Comparison of ENCODE assay signal across 8 mouse cellular contexts in genomic region chr10:119065974-119066373, GRCm38 (mm10).
DNase-seq lines count a peak whose midpoint lies in the region; ATAC-seq and TF ChIP-seq lines count a peak whose summit lies in the region.

No protein-coding gene starts in this region.

- H3K27ac ChIP-seq in forebrain, embryonic 16.5 days (ENCODE audit: low read length): no peak overlapping the region
- no peak overlapping the region for H3K27ac ChIP-seq in kidney, adult 2 months (ENCODE audit: insufficient read depth, low read depth, low read length)
- H3K27ac ChIP-seq in liver, postnatal 0 days (ENCODE audit: low read depth): 0 out of 2 replicates have a peak overlapping the region, but pooled peaks have one; percentile 30

- H3K36me3 ChIP-seq in forebrain, embryonic 16.5 days (ENCODE audit: control insufficient read depth, insufficient read depth): no peaks in the 10 kb centered on the region
- no peaks in the 10 kb centered on the region for H3K36me3 ChIP-seq in kidney, adult 2 months (ENCODE audit: control insufficient read depth, insufficient read depth, low read length)
- no peaks in the 10 kb centered on the region for H3K36me3 ChIP-seq in liver, postnatal 0 days (replicated peaks; ENCODE audit: insufficient read depth, low read length)

- peak; percentile 49 for DNase-seq in ovary, postnatal 36 days (ENCODE audit: low spot score)
- no peak for DNase-seq in ovary, postnatal 14 days (ENCODE audit: low spot score)
- peak; percentile 92 for DNase-seq in brain, adult 2 months (ENCODE audit: low read depth, low spot score)
- DNase-seq in kidney, adult 2 months: peak; percentile 62
- peak; percentile 84 for DNase-seq in liver, postnatal 0 days
- DNase-seq in retina, adult 2 months (ENCODE audit: low read depth, low spot score): peak; percentile 78
- DNase-seq in thymus, postnatal 4 days: peak; percentile 83

- 20% methylated on average over 8 of the region's 8 CpGs for WGBS in forebrain, embryonic 16.5 days
- WGBS in kidney, adult 2 months: 13% methylated on average over 8 of the region's 8 CpGs
- WGBS in liver, postnatal 0 days (ENCODE audit: insufficient replicate concordance): 23% methylated on average over 8 of the region's 8 CpGs

- no peaks in the 10 kb centered on the region for H3K9me3 ChIP-seq in forebrain, embryonic 16.5 days (ENCODE audit: control insufficient read depth, low read length)
- no peaks in the 10 kb centered on the region for H3K9me3 ChIP-seq in liver, postnatal 0 days (ENCODE audit: low read length)

- TF ChIP-seq EP300 in liver, postnatal 0 days (IDR thresholded peaks at IDR 0.05; ENCODE audit: low read depth): no peak

- no peak overlapping the region for H3K4me3 ChIP-seq in forebrain, embryonic 16.5 days (replicated peaks; ENCODE audit: low read length)
- H3K4me3 ChIP-seq in kidney, adult 2 months (ENCODE audit: insufficient read depth, low read depth, low read length): no peak overlapping the region
- H3K4me3 ChIP-seq in liver, postnatal 0 days (ENCODE audit: low read depth, low read length): no peak overlapping the region

- no peak overlapping the region for H3K9ac ChIP-seq in forebrain, embryonic 16.5 days (replicated peaks; ENCODE audit: low read depth, low read length)
- no peak overlapping the region for H3K9ac ChIP-seq in liver, postnatal 0 days (replicated peaks)

- no peaks in the 10 kb centered on the region for H3K27me3 ChIP-seq in forebrain, embryonic 16.5 days (replicated peaks; ENCODE audit: control insufficient read depth, insufficient read depth, low read length)
- no peaks in the 10 kb centered on the region for H3K27me3 ChIP-seq in kidney, adult 2 months (replicated peaks; ENCODE audit: control insufficient read depth, insufficient read depth, low read length)
- H3K27me3 ChIP-seq in liver, postnatal 0 days (ENCODE audit: insufficient read depth, low read length): no peaks in the 10 kb centered on the region

- peak; percentile 70; the same call in 1 of the 2 replicates for ATAC-seq in forebrain, embryonic 16.5 days
- peak; percentile 66 for ATAC-seq in liver, postnatal 0 days

- H3K4me1 ChIP-seq in forebrain, embryonic 16.5 days (replicated peaks; ENCODE audit: control insufficient read depth, insufficient read depth, low read length): peaks cover 7% of the 10 kb centered on the region
- H3K4me1 ChIP-seq in kidney, adult 2 months (ENCODE audit: control insufficient read depth, insufficient read depth, low read length): no peaks in the 10 kb centered on the region
- H3K4me1 ChIP-seq in liver, postnatal 0 days (ENCODE audit: insufficient read depth): peaks cover 6% of the 10 kb centered on the region

- peak; percentile 75 for TF ChIP-seq CTCF in kidney, adult 2 months (conservative IDR thresholded peaks at IDR 0.05; ENCODE audit: insufficient read depth, insufficient read length, low read depth, low read length)
- TF ChIP-seq CTCF in liver, postnatal 0 days (IDR thresholded peaks at IDR 0.05; ENCODE audit: low read depth): peak; percentile 74

- H3K4me2 ChIP-seq in forebrain, embryonic 16.5 days (ENCODE audit: low read length): no peak overlapping the region
- H3K4me2 ChIP-seq in liver, postnatal 0 days (ENCODE audit: low read depth, low read length): 0 out of 2 replicates have a peak overlapping the region, but pooled peaks have one; percentile 37

- no peak for TF ChIP-seq POLR2A in kidney, adult 2 months (IDR thresholded peaks at IDR 0.05; ENCODE audit: low read depth, low read length)
